Mouse (Mus musculus) small intestine, adult 2 months (tissue): ENCODE results near the gene Rab11fip4.

Experiments used
- CTCF ChIP-seq: fragments of 200-500 bp; IDR thresholded peaks from 2 replicates; pipeline ENCODE4 v1.5.1; 2012; ENCODE audit warnings: low read depth, mild to moderate bottlenecking, control low read depth, inconsistent platforms, low read length, moderate library complexity, mixed read lengths; ENCODE audit not compliant: insufficient replicate concordance, insufficient read length; ENCODE audit errors: extremely low read depth
- POLR2A ChIP-seq: fragments of 200-500 bp; IDR thresholded peaks from 2 replicates; pipeline ENCODE4 v1.6.1; 2012; ENCODE audit warnings: low read depth, mild to moderate bottlenecking, control low read depth, inconsistent platforms, low read length, moderate library complexity

GRCm38 (mm10) chr11:79725005-79725404 lies 134.0 kb downstream of the Rab11fip4 start:
- TF ChIP-seq CTCF (no peak), POLR2A (no peak)
